In the genomic region with DNA sequence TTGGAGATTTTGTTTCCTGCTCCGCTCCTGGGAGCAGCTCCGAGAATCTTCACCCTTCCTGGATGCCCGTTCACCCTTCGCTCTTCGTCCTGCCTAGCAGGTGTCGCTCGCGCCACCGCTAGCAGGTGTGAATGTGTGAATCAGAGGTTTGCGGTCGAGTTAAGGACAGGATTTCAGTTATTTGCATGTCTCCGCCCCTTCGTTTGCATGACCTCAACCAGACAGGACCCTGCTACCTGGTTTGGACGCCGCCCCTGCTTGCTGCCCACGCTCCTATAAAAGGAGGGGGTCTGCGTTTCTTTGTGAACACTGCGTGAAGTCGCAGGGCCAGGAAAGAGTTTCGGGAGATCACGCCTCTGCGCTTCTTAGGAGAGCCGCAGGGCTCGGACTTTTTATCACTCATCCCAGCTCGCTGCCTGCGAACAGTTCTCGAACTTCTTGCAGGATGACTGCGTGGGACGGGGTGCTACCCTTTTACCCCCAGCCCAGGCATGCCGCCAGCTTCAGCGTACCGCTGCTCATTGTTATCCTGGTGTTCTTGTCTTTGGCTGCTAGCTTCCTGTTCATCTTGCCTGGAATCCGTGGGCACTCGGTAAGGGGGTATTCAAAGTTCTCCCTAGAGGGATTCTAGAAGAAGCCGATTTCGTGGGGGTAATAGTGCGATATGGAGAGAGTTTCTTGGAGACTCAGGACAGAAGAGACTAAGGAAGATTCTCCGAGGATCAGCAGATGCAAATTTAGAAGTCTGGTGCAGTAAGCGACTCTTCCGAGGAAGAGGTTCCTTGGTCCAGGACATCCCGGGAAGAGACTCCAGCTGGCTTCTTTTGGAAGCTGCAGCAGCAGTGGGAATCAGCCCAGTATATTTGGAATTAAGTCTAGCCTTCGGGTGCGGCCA, we compare ENCODE assay signal across 8 mouse cellular contexts. TPM values are rescaled to one million over a fixed set of nuclear protein-coding genes. Genes with fewer than 3 reads are reported as not detected.
DNase-seq lines count a peak whose midpoint lies in the region; ATAC-seq and TF ChIP-seq lines count a peak whose summit lies in the region.

Gene Duoxa2, plus strand, starts transcription at position 305 of the 895 bp plus-strand sequence.

- H3K27ac ChIP-seq in heart, embryonic 12.5 days (ENCODE audit: poor library complexity, severe bottlenecking) = no peak within 1 kb of the TSS
- no peak within 1 kb of the TSS for H3K27ac ChIP-seq in forebrain, embryonic 11.5 days (ENCODE audit: low read depth, low read length)
- H3K27ac ChIP-seq in lung, postnatal 0 days (ENCODE audit: low read length) = no peak within 1 kb of the TSS
- H3K27ac ChIP-seq in stomach, embryonic 15.5 days = no peak within 1 kb of the TSS

- TF ChIP-seq EP300 in lung, postnatal 0 days (IDR thresholded peaks at IDR 0.05) = no peak

- H3K27me3 ChIP-seq in heart, embryonic 12.5 days (replicated peaks) = peaks cover 98% of the 10 kb centered on the region
- peaks cover 84% of the 10 kb centered on the region for H3K27me3 ChIP-seq in forebrain, embryonic 11.5 days (ENCODE audit: control insufficient read depth, insufficient read depth, low read length)
- peaks cover 66% of the 10 kb centered on the region for H3K27me3 ChIP-seq in lung, postnatal 0 days (replicated peaks; ENCODE audit: insufficient read depth, low read length)
- H3K27me3 ChIP-seq in stomach, embryonic 15.5 days (replicated peaks) = peaks cover 90% of the 10 kb centered on the region

- H3K36me3 ChIP-seq in heart, embryonic 12.5 days = no peaks in the 10 kb centered on the region
- no peaks in the 10 kb centered on the region for H3K36me3 ChIP-seq in forebrain, embryonic 11.5 days (ENCODE audit: control insufficient read depth, insufficient read depth, low read length)
- H3K36me3 ChIP-seq in lung, postnatal 0 days (ENCODE audit: insufficient read depth, low read length) = no peaks in the 10 kb centered on the region
- no peaks in the 10 kb centered on the region for H3K36me3 ChIP-seq in stomach, embryonic 15.5 days

- no peak for DNase-seq in heart, postnatal 25 days (ENCODE audit: low spot score)
- no peak for DNase-seq in forebrain, embryonic 11.5 days (ENCODE audit: low spot score)
- DNase-seq in kidney, adult 11 months = peak; percentile 11
- peak; percentile 53 for DNase-seq in lung, postnatal 0 days (ENCODE audit: low spot score)
- DNase-seq in frontal cortex, postnatal 25 days (ENCODE audit: low spot score in 2 of 2) = no peak
- DNase-seq in frontal cortex, postnatal 36 days (ENCODE audit: low spot score in 2 of 2) = no peak

- WGBS in heart, embryonic 12.5 days = 2% methylated on average over 43 of the region's 43 CpGs
- WGBS in forebrain, embryonic 11.5 days = under 1% methylated on average over 43 of the region's 43 CpGs
- WGBS in lung, postnatal 0 days = 2% methylated on average over 43 of the region's 43 CpGs
- WGBS in stomach, embryonic 15.5 days = 1% methylated on average over 43 of the region's 43 CpGs

- H3K4me2 ChIP-seq in heart, embryonic 12.5 days = peak within 1 kb of the TSS; percentile 65
- H3K4me2 ChIP-seq in forebrain, embryonic 11.5 days (ENCODE audit: low read depth, low read length, severe bottlenecking) = peak within 1 kb of the TSS; percentile 37
- H3K4me2 ChIP-seq in lung, postnatal 0 days (replicated peaks; ENCODE audit: low read depth, low read length) = peak within 1 kb of the TSS; percentile 45
- H3K4me2 ChIP-seq in stomach, embryonic 15.5 days = peak within 1 kb of the TSS; percentile 57

- intact Hi-C loops in heart, postnatal 25 days (cut with DNase I) = no loop called here

- ATAC-seq in heart, embryonic 12.5 days (ENCODE audit: insufficient number of reproducible peaks, low FRiP score) = no peak
- ATAC-seq in forebrain, embryonic 11.5 days (replicated peaks; ENCODE audit: low FRiP score) = no peak
- 0 out of 2 replicates have a peak, but pooled peaks have one; percentile 25 for ATAC-seq in lung, postnatal 0 days
- ATAC-seq in stomach, embryonic 15.5 days (ENCODE audit: insufficient read depth, low FRiP score, low read depth) = no peak; the same call in 1 of the 2 replicates

- H3K4me3 ChIP-seq in heart, embryonic 12.5 days = peak within 1 kb of the TSS; percentile 36
- H3K4me3 ChIP-seq in forebrain, embryonic 11.5 days (ENCODE audit: low read depth, low read length) = peak within 1 kb of the TSS; percentile 9
- peak within 1 kb of the TSS; percentile 17; the same call in 1 of the 2 replicates for H3K4me3 ChIP-seq in lung, postnatal 0 days (ENCODE audit: low read depth, low read length)
- H3K4me3 ChIP-seq in stomach, embryonic 15.5 days (replicated peaks) = peak within 1 kb of the TSS; percentile 27

- H3K4me1 ChIP-seq in heart, embryonic 12.5 days (replicated peaks) = peaks cover 40% of the 10 kb centered on the region
- H3K4me1 ChIP-seq in forebrain, embryonic 11.5 days (replicated peaks; ENCODE audit: control insufficient read depth, insufficient read depth, low read length) = peaks cover 22% of the 10 kb centered on the region
- peaks cover 11% of the 10 kb centered on the region; the same call in 1 of the 2 replicates for H3K4me1 ChIP-seq in lung, postnatal 0 days (ENCODE audit: insufficient read depth, low read depth, low read length)
- H3K4me1 ChIP-seq in stomach, embryonic 15.5 days = peaks cover 35% of the 10 kb centered on the region

- no peaks in the 10 kb centered on the region for H3K9me3 ChIP-seq in heart, embryonic 12.5 days (replicated peaks)
- H3K9me3 ChIP-seq in forebrain, embryonic 11.5 days (ENCODE audit: control insufficient read depth, low read length) = no peaks in the 10 kb centered on the region
- H3K9me3 ChIP-seq in lung, postnatal 0 days (ENCODE audit: low read length) = no peaks in the 10 kb centered on the region
- no peaks in the 10 kb centered on the region for H3K9me3 ChIP-seq in stomach, embryonic 15.5 days

- no peak within 1 kb of the TSS for H3K9ac ChIP-seq in heart, embryonic 12.5 days
- no peak within 1 kb of the TSS for H3K9ac ChIP-seq in forebrain, embryonic 11.5 days (ENCODE audit: low read length)
- no peak within 1 kb of the TSS for H3K9ac ChIP-seq in lung, postnatal 0 days (replicated peaks; ENCODE audit: low read depth)
- no peak within 1 kb of the TSS for H3K9ac ChIP-seq in stomach, embryonic 15.5 days

- TF ChIP-seq CTCF in lung, postnatal 0 days (IDR thresholded peaks at IDR 0.05) = no peak

RNA-seq across cellular contexts. Expression of gene Duoxa2, which starts in this region (rescaled TPM):
- polyA plus RNA-seq in heart, embryonic 12.5 days (2016; fragmentation: Nextera tagmentation; extraction: Ambion mirVana) = not detected in 2 replicates
- total RNA-seq in heart, postnatal 25 days (2021) = under 1 TPM; 0.17 to 0.26 TPM
- not detected in 2 replicates for polyA plus RNA-seq in forebrain, embryonic 11.5 days (2014; fragmentation: Nextera tagmentation; extraction: Ambion mirVana)
- polyA plus RNA-seq in lung, postnatal 0 days (2015; fragmentation: Nextera tagmentation; extraction: Ambion mirVana) = 0.07 TPM in 1 of 2 replicates, not detected in the other
- polyA plus RNA-seq in stomach, embryonic 15.5 days (2015; fragmentation: Nextera tagmentation; extraction: Ambion mirVana) = 0.59 and 0.87 TPM in 2 replicates

Comparison
In these comparisons a context has a peak if more than half of its experiments do, and no peak if none do; other contexts are left out.
1. Peak in DNase-seq, ATAC-seq, H3K4me3 ChIP-seq and H3K4me2 ChIP-seq in lung, postnatal 0 days; RNA of the gene not detected or under 1 TPM.